Mouse (Mus musculus) layer of hippocampus, postnatal 10 days (tissue): ENCODE measurements around the gene Kcnj1. TPM values are rescaled to one million over a fixed set of nuclear protein-coding genes. Genes with fewer than 3 reads are reported as not detected.

Experiments used
- DNase-seq, 2 experiments: peaks; one replicate each; pipeline ENCODE4 v3.0.0; 2021; ENCODE audit warnings: low spot score in 2 of 2
- total RNA-seq, 2 experiments: library from RNA; stranded (reverse); gene quantifications; 2 replicates each; pipeline ENCODE4 v1.2.3; 2021

The Kcnj1 gene
- total RNA-seq, 2 experiments from 2014 or later, result not detected

- no peak for DNase-seq
These were observed 72.3 kb downstream of the Kcnj1 start for GRCm38 (mm10) chr9:32444453-32445201.

GRCm38 (mm10) chr9:32445789-32446188, 73.5 kb downstream of the Kcnj1 start:
- no peak for DNase-seq

DNA sequence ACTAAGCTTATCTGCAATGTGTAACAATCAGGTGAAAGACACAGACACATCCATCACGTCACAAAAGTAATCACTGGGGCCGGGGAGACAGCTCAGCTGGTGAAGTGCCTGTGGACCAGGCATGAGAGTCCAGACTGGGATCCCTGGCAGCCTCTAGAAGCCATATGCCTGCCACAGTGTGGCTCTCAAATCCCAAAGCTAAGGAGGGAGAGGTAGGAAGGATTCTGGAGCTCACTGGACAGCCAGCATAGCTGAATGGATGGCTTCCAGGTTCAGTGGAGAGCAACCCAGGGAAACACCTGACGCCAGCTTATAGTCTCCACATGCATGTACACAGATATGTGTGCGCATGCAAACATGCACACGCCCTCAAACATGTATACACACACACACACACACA, 76.5 kb downstream of the Kcnj1 start:
- DNase-seq, result no peak

Other genes starting within 250 kb of the Kcnj1 start
- gene Kcnj5, start 28.1 kb upstream of the Kcnj1 start, total RNA-seq, result 1 to 10 TPM; 1.0 to 1.3 TPM
- gene Fli1, start 170.4 kb downstream of the Kcnj1 start, total RNA-seq, result 10 to 100 TPM in 1 of 2 experiments, 1 to 10 TPM in 1; 7.7 to 10.2 TPM